Mouse (Mus musculus) monocyte, adult 2 months (primary cell): ENCODE data around the gene Brd1.
"Not testable (repeated sequence)": the region's sequence is repeated elsewhere in the genome, so short reads cannot be mapped to it uniquely, and the experiment has no call there.

Experiments
- DNase-seq, 2 experiments: peaks; one replicate each; pipeline ENCODE4 v3.0.0; 2022; ENCODE audit warnings: low spot score in 2 of 2, low read depth in 1 of 2

Gene Brd1

DNA sequence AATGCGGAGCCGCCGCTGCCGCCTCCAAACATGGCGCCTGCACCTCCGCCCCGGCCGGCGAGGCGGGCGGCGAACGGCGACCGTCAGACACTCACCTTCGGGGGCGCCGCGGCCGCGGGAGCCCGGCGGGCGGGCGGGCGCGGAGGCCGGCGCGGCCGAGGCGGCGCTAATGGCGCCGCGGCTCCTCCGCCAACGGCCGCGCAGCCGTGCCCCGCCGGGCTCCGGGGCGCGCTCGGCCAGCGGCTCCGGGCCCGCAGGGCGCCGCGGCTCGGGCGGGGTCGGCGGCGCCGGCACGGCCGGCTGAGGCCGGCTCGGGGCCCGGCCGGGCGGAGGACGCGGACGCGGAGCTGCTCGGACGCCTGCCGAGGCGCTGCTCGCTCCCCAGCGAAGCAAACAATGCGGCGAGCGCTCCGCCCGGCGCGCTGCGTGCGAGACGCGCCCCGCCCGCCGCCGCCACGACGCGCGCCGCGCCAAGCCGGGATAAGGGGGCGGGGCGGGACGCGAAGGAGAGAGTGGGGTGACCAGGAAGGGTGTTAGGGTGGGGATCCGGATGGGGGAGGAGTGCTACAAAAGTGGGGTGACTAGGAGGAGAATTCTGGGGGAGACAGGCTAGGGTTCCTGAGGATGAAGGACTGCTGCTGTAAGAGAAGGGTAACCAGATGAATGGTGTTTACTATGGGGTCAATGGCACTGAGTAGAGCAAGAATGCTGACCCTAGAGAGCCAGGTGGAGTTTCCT lies at the start of gene Brd1:
Brd1 (minus strand) TSS at position 400 of the 738 bp plus-strand sequence.
- peak in 1 of 2 experiments; percentile 18 for DNase-seq

DNA sequence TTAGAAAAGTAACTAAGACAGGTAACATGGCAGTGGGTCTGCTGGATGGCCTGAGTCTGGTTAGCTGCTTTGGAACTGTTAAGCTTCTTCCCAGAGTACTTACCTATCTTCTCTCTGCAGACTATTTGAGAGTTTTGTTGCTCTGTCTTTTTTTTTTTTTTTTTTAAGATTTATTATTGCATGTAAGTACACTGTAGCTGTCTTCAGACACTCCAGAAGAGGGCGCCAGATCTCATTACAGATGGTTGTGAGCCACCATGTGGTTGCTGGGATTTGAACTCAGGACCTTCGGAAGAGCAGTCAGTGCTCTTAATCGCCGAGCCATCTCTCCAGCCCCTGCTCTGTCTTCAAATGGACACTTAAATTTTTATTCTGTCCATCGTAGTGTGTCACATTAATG lies 40.6 kb upstream of the Brd1 start:
- not testable (repeated sequence) for DNase-seq

DNA sequence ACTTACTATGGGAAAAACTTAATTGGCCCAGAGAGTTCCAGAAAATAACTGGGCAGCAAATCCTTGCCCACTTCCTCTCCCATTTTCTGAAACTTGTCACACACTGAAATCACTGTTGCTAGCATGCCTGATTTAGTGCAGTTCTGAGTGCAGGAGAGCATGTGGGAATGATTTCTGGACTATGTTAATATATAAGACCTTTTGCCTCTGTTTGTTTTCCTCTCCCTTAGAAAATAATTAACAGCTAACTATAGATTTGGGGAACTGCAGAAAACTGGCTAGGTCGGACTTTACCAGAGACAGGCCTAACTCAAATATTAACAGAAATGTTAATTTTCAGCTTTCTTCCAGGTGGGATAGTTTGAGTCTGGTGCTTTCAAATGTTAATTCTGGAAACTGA lies 34.5 kb upstream of the Brd1 start:
- no peak for DNase-seq

DNA sequence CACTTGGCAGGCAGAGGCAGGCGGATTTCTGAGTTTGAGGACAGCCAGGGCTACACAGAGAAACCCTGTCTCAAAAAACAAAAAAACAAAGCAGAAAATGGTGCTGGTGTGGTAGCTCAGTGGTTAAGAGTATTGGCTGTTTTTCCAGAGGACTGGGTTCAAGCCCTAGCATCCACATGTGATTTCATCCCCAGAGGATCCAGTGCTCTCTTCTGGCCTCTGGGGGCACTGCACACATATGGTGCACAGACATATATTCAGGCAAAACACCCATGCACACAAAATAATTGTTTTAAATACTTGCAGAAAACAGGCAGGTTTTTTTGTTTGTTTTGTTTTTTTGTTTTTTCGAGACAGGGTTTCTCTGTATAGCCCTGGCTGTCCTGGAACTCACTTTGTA lies 32.1 kb upstream of the Brd1 start:
- DNase-seq: not testable (repeated sequence)

DNA sequence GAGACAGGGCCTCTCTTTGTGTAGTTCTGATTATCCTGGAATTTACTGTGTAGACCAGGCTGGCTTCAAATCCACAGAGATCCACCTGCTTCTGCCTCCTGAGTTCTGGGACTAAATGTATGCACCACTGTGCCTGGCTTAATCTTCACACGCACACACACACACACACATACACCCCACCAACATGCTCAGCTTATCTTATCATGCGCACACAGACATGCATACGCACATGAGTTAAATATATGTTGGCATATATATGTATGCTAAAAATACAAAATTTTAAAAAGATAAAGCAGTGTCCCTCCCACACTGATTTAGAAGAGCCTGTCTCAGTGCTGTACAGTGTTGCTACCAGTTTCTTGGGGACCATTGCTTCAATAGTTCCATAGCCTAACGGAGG lies 27.5 kb upstream of the Brd1 start:
- DNase-seq: no peak

DNA sequence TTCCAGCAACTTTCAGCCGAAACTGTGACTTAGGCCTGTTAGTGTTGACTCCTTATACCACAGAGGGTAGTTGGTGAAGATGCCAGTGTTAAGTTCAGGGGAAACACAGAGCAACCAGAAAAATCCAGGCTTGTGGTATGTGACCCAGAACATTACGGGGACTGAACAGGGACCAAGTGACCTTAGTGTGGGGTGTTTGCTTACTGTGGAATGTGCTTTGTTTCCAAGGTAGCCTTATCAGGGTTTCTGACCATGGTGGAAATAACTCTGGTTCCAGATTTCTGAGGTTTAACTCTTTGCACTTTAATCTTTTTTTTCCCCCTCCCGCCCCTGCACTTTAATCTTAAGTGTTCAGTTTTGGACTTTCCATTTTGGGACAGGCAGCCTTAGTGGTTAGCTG lies 24.0 kb upstream of the Brd1 start:
- no peak for DNase-seq

DNA sequence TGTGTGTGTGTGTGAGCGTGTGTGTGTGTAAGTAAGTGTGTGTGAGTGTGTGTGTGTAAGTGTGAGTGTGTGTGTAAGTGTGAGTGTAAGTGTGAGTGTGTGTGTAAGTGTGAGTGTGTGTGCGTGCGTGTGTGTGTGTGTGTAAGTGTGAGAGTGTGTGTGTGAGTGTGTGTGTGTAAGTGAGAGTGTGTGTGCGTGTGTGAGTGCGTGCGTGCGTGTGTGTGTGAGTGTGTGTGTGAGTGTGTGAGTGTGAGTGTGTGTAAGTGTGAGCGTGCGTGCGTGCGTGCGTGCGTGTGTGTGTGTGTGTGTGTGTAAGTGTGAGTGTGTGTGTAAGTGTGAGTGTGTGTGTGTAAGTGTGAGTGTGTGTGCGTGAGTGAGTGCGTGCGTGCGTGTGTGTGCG lies 21.7 kb upstream of the Brd1 start:
- DNase-seq: no peak

DNA sequence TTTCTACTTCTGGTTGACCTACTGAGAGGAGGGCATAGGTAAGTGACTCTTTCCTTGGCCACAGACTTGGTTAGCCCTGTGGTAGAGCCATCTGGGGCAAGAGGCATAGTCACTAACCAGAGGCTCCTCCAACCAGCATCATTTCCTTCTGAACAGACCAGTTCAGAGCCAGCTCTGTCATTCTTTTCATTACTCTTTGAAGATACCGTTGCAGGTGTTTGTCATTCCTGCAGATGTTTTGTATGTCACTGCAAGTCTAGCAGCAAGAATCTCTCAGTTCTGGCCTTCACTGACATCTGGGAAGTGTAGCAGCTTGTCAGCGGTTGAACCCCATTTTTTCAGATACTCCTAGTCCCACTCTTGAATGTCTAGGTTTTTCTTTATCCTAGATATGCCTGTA lies 20.9 kb upstream of the Brd1 start:
- DNase-seq: no peak

DNA sequence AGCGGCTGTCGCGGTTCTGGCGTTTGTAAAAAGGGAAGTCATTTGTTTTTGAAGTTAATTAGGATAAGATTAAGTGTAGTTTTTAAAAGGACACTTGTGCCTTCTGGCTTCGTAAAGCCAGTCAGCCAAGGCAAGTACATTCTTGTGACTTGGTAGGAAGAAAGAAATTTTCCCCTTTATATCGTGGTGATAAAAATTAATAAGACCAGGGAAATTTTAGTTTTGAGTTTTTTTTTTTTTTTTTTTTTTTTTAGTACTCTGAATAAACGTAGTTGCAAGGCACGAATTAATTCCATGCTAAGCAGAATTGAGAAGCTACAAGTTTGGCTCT lies 18.3 kb upstream of the Brd1 start:
- no peak for DNase-seq

DNA sequence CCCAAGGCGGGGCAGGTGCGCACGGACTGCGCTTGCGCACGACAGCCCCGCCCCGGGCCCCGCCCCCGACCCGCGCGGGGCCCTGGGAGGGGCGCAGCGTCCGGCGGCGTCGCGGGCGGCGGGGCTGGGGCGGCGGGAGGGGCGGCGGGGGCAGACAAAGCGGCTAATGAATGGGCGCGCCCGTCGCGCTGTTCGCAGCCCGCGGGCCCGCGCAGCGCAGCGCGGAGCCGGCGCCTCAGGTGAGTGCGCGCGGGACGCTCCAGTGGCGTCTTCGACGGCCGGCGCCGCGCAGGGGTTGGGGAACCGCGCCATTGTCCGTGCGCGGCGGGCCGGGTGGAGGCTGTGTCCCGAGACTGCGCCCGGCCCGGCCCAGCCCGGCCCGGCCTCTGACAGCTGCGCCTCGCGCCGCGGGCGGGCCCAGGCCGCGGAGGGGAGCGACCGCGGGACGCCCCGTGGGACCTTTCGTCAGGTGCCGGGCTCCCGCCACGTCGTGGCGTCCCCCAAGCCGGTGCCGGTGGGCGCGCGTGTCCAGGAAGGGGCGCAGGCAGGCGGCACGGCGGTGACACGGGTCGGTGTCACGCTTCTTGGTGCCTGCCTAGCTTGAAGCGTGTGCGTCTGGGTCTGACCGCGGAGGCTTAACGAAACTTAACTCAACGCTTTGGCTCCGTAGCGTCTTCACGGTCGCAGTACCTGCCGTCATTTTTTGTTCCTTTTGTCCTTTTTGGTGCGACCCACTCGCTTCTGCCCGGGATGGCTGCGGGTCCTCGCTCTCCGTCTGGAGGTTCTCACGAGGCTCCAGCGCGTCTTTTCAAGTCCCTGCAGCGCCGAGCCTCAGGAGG lies 17.8 kb upstream of the Brd1 start, which contains the start of gene Zbed4:
Zbed4 (plus strand) TSS at position 97 of the 839 bp plus-strand sequence.
- DNase-seq: peak in 1 of 2 experiments; percentile 48

DNA sequence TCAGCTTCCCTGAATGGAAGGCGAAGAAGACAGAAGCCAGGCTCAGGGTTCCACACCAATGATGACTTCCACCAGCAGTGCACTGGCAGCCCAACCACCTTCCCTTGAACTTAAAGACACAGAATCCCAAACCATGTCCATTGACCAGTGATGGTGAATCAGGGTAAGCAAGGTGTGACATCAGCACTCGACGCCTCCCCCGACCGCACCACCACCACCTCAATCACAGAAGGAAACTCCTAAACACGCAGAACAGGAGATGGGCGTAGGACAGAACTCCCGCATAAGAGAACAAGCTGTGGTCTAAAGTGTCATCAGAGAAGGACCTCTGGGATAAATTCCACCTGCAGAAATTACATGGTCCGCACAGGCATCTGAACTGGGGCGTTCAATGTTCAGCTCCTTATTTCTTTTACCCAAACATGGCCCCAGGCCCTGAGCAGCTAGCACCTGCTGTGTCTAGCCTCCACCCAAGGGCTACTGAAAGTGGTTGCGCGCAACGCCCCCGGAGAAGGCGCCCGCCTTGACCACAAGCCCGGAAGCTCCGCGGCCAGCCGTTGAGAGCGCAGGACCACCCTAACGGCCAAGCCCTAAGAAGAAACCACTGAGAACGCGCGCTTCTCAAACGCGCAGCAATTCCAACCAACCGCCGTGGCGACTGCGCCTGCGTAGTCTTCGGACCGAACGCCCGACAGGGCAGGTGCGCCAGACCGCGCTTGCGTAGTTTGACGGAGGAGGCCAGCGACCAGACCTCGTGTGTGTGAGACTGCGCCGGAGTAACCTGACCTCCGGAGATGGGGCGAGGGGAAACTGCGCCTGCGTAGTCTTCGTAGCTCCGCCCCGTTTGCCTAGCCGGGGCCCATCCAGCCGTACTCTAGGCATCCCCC lies 16.9 kb upstream of the Brd1 start:
- peak; percentile 93 to 97 for DNase-seq

DNA sequence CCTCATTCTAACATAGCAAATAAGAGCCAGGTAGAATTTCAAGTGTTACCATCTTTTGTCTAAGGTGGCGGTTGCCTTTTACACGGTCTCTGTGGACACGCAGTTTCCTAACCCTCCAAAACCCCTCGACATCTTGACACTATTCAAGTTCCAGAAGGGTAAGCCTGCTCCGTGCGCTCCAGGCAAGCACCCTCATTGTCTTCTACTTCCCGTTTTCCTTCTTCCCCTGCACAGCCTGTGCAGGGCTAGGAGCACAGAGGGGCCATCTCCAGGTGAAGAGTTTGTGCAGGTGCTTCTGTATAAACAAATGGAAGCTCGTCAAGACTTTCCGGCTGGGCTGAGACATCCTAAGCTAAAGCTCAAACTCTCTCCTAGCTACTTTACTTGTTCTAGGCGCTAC lies 16.0 kb upstream of the Brd1 start:
- DNase-seq: no peak

DNA sequence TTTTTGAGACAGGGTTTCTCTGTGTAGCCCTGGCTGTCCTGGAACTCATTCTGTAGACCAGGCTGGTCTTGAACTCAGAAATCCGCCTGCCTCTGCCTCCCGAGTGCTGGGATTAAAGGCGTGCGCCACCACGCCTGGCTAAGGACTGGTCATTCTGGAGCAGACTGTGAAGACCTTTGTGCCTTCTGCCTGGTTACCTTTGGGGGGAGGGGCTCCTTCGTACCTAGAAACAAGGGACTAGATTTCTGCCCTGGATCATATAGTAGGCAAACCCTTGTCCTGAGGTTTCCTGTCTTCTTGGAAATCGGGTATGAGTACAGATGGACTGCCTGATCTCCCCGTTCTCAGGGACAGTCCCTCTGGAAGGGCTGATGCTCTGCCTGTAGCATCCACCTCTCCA lies 15.6 kb upstream of the Brd1 start:
- DNase-seq: not testable (repeated sequence)

DNA sequence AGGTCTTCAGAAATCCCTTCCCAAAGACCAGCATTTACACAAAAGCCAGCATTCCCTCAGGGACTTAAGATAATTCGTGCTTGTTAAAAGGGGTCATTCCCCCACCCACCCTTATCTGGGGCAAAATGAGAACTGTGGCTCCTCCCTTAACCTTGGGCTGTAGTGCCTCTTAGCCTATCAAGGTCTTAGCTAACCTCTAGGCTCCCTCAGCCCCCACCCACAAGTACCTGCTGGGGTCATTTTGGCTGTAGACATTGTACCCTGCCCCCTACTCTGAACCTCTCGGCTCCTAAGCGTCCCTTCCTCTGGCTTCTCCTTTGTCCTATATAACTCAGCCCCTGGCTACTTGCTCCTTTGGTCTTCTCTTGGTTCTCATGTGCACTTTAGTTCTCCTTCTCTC lies 11.9 kb upstream of the Brd1 start:
- DNase-seq: no peak

DNA sequence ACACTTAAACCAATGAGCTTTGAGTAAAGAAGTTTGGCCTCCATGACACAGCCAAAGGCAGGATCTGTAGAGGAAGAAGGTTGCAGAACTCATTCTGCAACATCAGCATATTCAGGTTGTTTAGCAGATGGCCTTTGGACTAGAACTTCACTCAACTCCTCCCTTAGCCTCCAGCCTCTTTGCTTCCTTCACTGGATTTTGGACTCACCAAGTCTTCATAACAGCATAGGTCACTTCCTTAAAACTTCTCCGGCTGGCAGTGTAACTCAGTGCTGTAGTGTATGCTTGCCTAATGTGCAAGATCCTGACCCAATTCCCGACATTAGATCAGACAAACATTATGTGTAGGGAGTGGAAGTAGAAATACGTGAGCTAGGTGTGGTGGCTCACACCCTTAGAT lies 11.3 kb upstream of the Brd1 start:
- DNase-seq: no peak

DNA sequence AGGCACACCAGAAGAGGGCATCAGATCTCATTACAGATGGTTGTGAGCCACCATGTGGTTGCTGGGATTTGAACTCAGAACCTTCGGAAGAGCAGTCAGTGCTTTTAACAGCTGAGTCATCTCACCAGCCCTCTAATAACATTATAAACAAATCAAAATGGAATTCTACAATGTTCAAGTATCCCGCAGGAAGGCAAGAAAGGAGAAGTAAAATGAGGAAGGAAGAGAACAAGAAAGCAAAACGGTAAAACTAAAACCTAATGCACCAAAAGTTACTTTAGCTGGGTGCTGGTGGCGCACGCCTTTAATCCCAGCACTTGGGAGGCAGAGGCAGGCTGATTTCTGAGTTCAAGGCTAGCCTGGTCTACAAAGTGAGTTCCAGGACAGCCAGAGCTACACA lies 9.3 kb upstream of the Brd1 start:
- not testable (repeated sequence) for DNase-seq

DNA sequence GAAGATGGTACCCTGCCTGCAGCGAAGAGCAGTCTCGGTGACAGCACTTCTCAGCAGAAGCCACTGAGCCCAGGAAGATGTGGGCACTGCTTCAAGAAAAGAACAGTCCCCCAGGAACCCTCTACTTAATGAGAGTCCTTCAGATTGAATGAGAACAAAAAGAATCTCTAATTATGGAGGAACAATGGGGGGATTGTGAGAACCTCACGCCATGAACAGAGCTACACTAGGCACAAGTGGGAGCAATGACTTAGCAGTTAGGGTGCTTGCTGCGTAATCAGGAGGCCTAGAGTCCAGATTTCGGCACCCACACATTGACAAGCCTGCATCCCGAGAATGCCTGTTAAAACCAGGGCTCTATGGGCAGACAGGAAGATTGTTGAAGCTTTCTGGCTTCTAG lies 7.3 kb upstream of the Brd1 start:
- DNase-seq: no peak

DNA sequence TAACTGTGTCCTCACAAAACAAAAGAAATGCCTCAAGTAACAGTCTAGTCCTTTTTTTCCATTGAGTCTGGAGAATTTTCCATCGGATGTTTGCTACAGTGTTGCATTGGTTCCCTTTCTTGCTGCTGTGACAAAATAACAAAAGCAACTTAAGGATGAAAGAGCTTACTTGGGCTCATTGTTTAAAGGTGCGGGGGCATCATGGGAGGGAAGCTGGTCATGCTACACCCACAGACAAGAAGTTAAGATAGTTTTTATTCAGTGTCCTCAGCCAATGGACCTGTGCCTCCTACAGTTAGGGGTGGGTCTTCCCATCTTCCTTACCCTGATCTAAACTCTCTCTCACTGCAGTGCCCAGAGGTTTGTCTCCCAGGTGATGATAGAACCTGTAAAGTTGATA lies 4.4 kb upstream of the Brd1 start:
- no peak for DNase-seq

DNA sequence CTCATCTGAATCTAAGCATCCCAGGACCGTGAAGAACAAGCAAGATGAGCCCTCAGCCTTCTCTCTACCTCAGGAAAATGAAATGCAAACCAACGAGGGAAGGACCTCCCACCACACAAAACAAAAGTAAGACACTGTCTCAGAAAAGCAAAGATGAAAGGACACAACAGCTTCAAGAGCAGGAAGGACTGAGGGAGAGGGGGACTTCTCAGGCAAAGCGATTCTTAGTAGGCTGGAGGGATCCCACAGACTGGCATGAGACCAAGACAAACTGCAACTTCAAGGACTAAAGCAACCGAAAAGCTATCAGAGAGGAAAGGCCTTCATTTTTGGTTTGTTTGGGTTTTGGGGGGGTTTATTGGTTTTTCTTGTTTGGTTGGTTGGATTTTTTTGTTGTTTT lies 2.1 kb upstream of the Brd1 start:
- DNase-seq: no peak

DNA sequence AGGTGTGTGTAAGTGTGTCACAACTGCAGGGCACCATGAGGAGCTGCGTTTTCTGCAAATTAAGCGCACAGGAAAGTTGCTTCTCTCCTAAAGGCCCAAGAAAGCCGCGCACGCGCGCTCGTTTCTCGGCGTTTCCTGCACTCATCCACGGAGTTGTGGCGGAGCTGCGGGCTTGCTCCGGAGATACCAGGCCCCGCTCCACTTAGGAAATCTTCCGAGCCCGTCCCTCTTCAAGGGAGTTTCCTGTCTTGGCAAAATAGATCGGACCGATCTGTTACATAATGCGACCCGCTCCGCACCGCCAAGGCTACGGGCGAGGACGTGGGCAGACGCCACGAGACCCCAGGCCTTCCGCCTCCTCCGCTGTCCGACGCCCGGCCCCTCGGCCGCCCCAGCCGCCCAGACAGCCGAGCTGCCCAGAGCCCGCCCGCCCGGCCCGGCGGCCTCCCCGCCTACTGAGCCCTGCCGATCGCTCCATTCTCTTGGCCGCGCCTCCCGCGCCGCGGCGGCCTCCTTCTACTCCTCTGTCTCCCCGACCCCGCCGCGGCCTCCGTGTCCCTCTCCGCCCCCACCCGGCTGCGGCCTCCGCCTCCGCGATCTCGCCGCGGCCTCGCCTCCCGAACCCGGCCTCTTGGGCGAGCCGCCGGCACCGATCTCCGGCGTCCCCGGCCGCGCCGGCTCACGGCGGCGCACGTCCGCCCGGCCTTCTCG lies 837 bp downstream of the Brd1 start:
- peak in 1 of 2 experiments; percentile 11 for DNase-seq
